Mouse (Mus musculus): ENCODE data around the gene Tbc1d8.

DNA sequence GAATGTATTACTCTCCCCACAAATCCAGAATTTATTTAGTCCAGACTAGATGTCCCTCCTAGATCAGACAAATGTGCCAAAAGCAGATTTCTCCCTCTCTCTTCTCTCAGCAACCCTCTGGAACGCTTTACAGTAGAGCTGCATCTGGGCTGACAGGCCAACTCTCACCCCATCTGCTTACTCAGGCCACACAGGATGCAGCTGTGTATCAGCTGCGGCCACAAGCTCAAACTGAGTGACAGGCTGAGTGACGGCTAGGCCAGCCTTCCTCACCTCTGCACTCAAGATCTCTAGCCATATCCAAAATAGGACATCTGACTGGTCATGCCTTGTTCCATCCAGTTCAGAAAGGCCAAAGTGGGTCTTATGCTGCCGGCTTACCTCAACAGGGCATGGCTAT lies 82.2 kb downstream of the Tbc1d8 start:
- TF ChIP-seq CTCF (IDR thresholded peaks at IDR 0.05; ENCODE audit: borderline replicate concordance, control insufficient read depth, extremely low read depth, insufficient read depth, low read length, poor library complexity) (no peak), POLR2A (IDR thresholded peaks at IDR 0.05; ENCODE audit: control insufficient read depth, extremely low read depth, insufficient read depth, low read length, poor library complexity) (no peak)

Measured in thymus, adult 2 months (tissue).